Mouse (Mus musculus): ENCODE data around the gene Ankrd55.

GRCm38 (mm10) chr13:112417163-112417523, 128.9 kb downstream of the Ankrd55 start:
- TF ChIP-seq CTCF (conservative IDR thresholded peaks at IDR 0.05 in 1 of 2, IDR thresholded peaks at IDR 0.05 in 1 of 2; ENCODE audit: low read depth in 2 of 2, low read length in 2 of 2) (no peak), USF1 (IDR thresholded peaks at IDR 0.05; ENCODE audit: low read depth, low read length) (no peak), CHD2 (IDR thresholded peaks at IDR 0.05; ENCODE audit: low read length) (no peak), HCFC1 (IDR thresholded peaks at IDR 0.05; ENCODE audit: low read depth, low read length) (no peak), EP300 (IDR thresholded peaks at IDR 0.05; ENCODE audit: low read length) (no peak), CHD1 (IDR thresholded peaks at IDR 0.05; ENCODE audit: low read depth, low read length) (no peak), NELFE (IDR thresholded peaks at IDR 0.05; ENCODE audit: low read depth, low read length) (no peak), POLR2A (IDR thresholded peaks at IDR 0.05; ENCODE audit: low read depth, low read length) (no peak), POLR2AphosphoS2 (IDR thresholded peaks at IDR 0.05; ENCODE audit: low read depth, low read length) (no peak), ZMIZ1 (IDR thresholded peaks at IDR 0.05; ENCODE audit: low read depth, low read length) (no peak), TCF12 (IDR thresholded peaks at IDR 0.05; ENCODE audit: low read depth, low read length) (no peak), ZNF384 (IDR thresholded peaks at IDR 0.05; ENCODE audit: low read depth, low read length) (no peak), USF2 (conservative IDR thresholded peaks at IDR 0.05; ENCODE audit: low read depth, low read length) (no peak)
